Mouse (Mus musculus): ENCODE measurements around the gene Knop1. TPM values are rescaled to one million over a fixed set of nuclear protein-coding genes. Genes with fewer than 3 reads are reported as not detected.
A peak's percentile ranks its signal among the peaks of the same experiment; 100 is the strongest.

Gene Knop1
- total and polyA plus RNA-seq, 2 experiments from 2014 or later, result 37.5 to 73.2 TPM

- H3K27me3 ChIP-seq (ENCODE audit: insufficient read depth, low read length), result no peaks in the 10 kb centered on the region
- H3K27ac ChIP-seq (ENCODE audit: low read depth, low read length), result peak overlapping the region; percentile 4
- no peaks in the 10 kb centered on the region for H3K36me3 ChIP-seq (ENCODE audit: insufficient read depth, low read length)
- no peak overlapping the region for H3K4me3 ChIP-seq (ENCODE audit: low read depth, low read length)
- no peak overlapping the region for H3K4me2 ChIP-seq (ENCODE audit: low read depth, low read length, poor library complexity, severe bottlenecking)
- 34% methylated on average over 10 of the region's 10 CpGs for WGBS
- no peak for TF ChIP-seq CTCF (IDR thresholded peaks at IDR 0.05)
- DNase-seq (ENCODE audit: low spot score), result peak; percentile 29
- no peak overlapping the region for H3K9ac ChIP-seq (replicated peaks; ENCODE audit: low read length, poor library complexity, severe bottlenecking)
- no peaks in the 10 kb centered on the region for H3K9me3 ChIP-seq (ENCODE audit: low read length)
- ATAC-seq (ENCODE audit: low FRiP score), result no peak
- no peaks in the 10 kb centered on the region for H3K4me1 ChIP-seq (ENCODE audit: insufficient read depth, low read length)
These were observed 39.7 kb upstream of the Knop1 start for GRCm38 (mm10) chr7:118895469-118896450.

- Histone ChIP-seq H3K4me2 (ENCODE audit: low read depth, low read length, poor library complexity, severe bottlenecking) (no peak overlapping the region), H3K9me3 (ENCODE audit: low read length) (no peaks in the 10 kb centered on the region), H3K27me3 (ENCODE audit: insufficient read depth, low read length) (no peaks in the 10 kb centered on the region), H3K9ac (replicated peaks; ENCODE audit: low read length, poor library complexity, severe bottlenecking) (no peak overlapping the region), H3K4me1 (ENCODE audit: insufficient read depth, low read length) (no peaks in the 10 kb centered on the region), H3K27ac (ENCODE audit: low read depth, low read length) (no peak overlapping the region), H3K4me3 (ENCODE audit: low read depth, low read length) (no peak overlapping the region), H3K36me3 (ENCODE audit: insufficient read depth, low read length) (no peaks in the 10 kb centered on the region)
- WGBS, result 9% methylated on average over 3 of the region's 3 CpGs
- TF ChIP-seq CTCF (IDR thresholded peaks at IDR 0.05), result no peak
- ATAC-seq (ENCODE audit: low FRiP score) (no peak), DNase-seq (ENCODE audit: low spot score) (peak; percentile 60)
These were observed 33.1 kb upstream of the Knop1 start for GRCm38 (mm10) chr7:118889046-118889680.

GRCm38 (mm10) chr7:118887303-118888055, 31.4 kb upstream of the Knop1 start:
- H3K4me1 ChIP-seq (ENCODE audit: insufficient read depth, low read length), result no peaks in the 10 kb centered on the region
- 26% methylated on average over 6 of the region's 6 CpGs for WGBS
- H3K27ac ChIP-seq (ENCODE audit: low read depth, low read length), result no peak overlapping the region
- no peaks in the 10 kb centered on the region for H3K36me3 ChIP-seq (ENCODE audit: insufficient read depth, low read length)
- H3K4me2 ChIP-seq (ENCODE audit: low read depth, low read length, poor library complexity, severe bottlenecking), result no peak overlapping the region
- no peak overlapping the region for H3K9ac ChIP-seq (replicated peaks; ENCODE audit: low read length, poor library complexity, severe bottlenecking)
- no peak for ATAC-seq (ENCODE audit: low FRiP score)
- DNase-seq (ENCODE audit: low spot score), result no peak
- H3K27me3 ChIP-seq (ENCODE audit: insufficient read depth, low read length), result no peaks in the 10 kb centered on the region
- no peak for TF ChIP-seq CTCF (IDR thresholded peaks at IDR 0.05)
- no peak overlapping the region for H3K4me3 ChIP-seq (ENCODE audit: low read depth, low read length)
- no peaks in the 10 kb centered on the region for H3K9me3 ChIP-seq (ENCODE audit: low read length)

- WGBS, result 75% methylated on average over 4 of the region's 4 CpGs
- TF ChIP-seq CTCF (IDR thresholded peaks at IDR 0.05), result no peak
- no peaks in the 10 kb centered on the region for H3K9me3 ChIP-seq (ENCODE audit: low read length)
- H3K27me3 ChIP-seq (ENCODE audit: insufficient read depth, low read length), result peaks cover 3% of the 10 kb centered on the region; the same call in 1 of the 2 replicates
- no peak overlapping the region for H3K4me3 ChIP-seq (ENCODE audit: low read depth, low read length)
- no peak overlapping the region for H3K4me2 ChIP-seq (ENCODE audit: low read depth, low read length, poor library complexity, severe bottlenecking)
- H3K4me1 ChIP-seq (ENCODE audit: insufficient read depth, low read length), result no peaks in the 10 kb centered on the region
- no peak overlapping the region for H3K27ac ChIP-seq (ENCODE audit: low read depth, low read length)
- ATAC-seq (ENCODE audit: low FRiP score) (no peak), DNase-seq (ENCODE audit: low spot score) (no peak)
- no peaks in the 10 kb centered on the region for H3K36me3 ChIP-seq (ENCODE audit: insufficient read depth, low read length)
- no peak overlapping the region for H3K9ac ChIP-seq (replicated peaks; ENCODE audit: low read length, poor library complexity, severe bottlenecking)
These were observed 28.9 kb upstream of the Knop1 start for GRCm38 (mm10) chr7:118884969-118885368.

GRCm38 (mm10) chr7:118883957-118884356, 27.9 kb upstream of the Knop1 start:
- Histone ChIP-seq H3K27me3 (ENCODE audit: insufficient read depth, low read length) (peaks cover 3% of the 10 kb centered on the region; the same call in 1 of the 2 replicates), H3K4me1 (ENCODE audit: insufficient read depth, low read length) (no peaks in the 10 kb centered on the region), H3K9me3 (ENCODE audit: low read length) (no peaks in the 10 kb centered on the region), H3K4me2 (ENCODE audit: low read depth, low read length, poor library complexity, severe bottlenecking) (no peak overlapping the region), H3K9ac (replicated peaks; ENCODE audit: low read length, poor library complexity, severe bottlenecking) (no peak overlapping the region), H3K27ac (ENCODE audit: low read depth, low read length) (no peak overlapping the region), H3K36me3 (ENCODE audit: insufficient read depth, low read length) (no peaks in the 10 kb centered on the region), H3K4me3 (ENCODE audit: low read depth, low read length) (no peak overlapping the region)
- no peak for TF ChIP-seq CTCF (IDR thresholded peaks at IDR 0.05)
- ATAC-seq (ENCODE audit: low FRiP score) (no peak), DNase-seq (ENCODE audit: low spot score) (no peak)
- 76% methylated on average over 4 of the region's 4 CpGs for WGBS
